In genomic region chr12:31367721-31368120, GRCm38 (mm10) we compare ENCODE assay signal across 30 mouse cellular contexts. TPM values are rescaled to one million over a fixed set of nuclear protein-coding genes. Genes with fewer than 3 reads are reported as not detected.
DNase-seq lines count a peak whose midpoint lies in the region; ATAC-seq lines count a peak whose summit lies in the region.
"Had no signal": no experiment of that assay in that cellular context is flagged by ENCODE, and none has a peak within 500 bp of the region (broad histone marks: within the 10 kb centered on the region; RNA-seq: fewer than 3 reads in every experiment).

No protein-coding gene starts in this region.

- no peak for DNase-seq in heart, embryonic 10.5 days (ENCODE audit: low spot score)
- DNase-seq in heart, adult 8-10 months (ENCODE audit: low spot score) = no peak
- DNase-seq in gastrocnemius, adult 18-20 months (ENCODE audit: low spot score) = peak; percentile 57
- DNase-seq in gastrocnemius, adult 8-10 months (ENCODE audit: low spot score in 2 of 2) = peak; percentile 28 to 35
- DNase-seq in gastrocnemius, postnatal 25 days = peak; percentile 45
- no peak for DNase-seq in urinary bladder, postnatal 10 days (ENCODE audit: low spot score)
- DNase-seq in lung, postnatal 4 days = no peak
- DNase-seq: adrenal gland, adult 2 months; adrenal gland, postnatal 14 days; B cell, adult 2 months; cerebellum, adult 11 months; cerebellum, adult 2 months; cerebellum, adult 9-11 months; cerebellum, postnatal 25 days; heart, postnatal 4 days; kidney, adult 2 months had no signal

- H3K36me3 ChIP-seq in heart, embryonic 10.5 days = no peaks in the 10 kb centered on the region
- H3K36me3 ChIP-seq: embryonic facial prominence, embryonic 12.5 days; embryonic facial prominence, embryonic 15.5 days; G1E; heart, embryonic 12.5 days; heart, embryonic 15.5 days had no signal

- no peak overlapping the region for H3K4me3 ChIP-seq in heart, embryonic 10.5 days
- H3K4me3 ChIP-seq: embryonic facial prominence, embryonic 12.5 days; embryonic facial prominence, embryonic 15.5 days; heart, embryonic 12.5 days; heart, embryonic 15.5 days had no signal

- H3K27ac ChIP-seq in heart, embryonic 10.5 days = peak overlapping the region; percentile 81; the same call in 1 of the 2 replicates
- H3K27ac ChIP-seq: embryonic facial prominence, embryonic 12.5 days; embryonic facial prominence, embryonic 15.5 days; hindbrain, embryonic 14.5 days had no signal

- peaks cover 30% of the 10 kb centered on the region for H3K4me1 ChIP-seq in heart, embryonic 10.5 days
- H3K4me1 ChIP-seq: embryonic facial prominence, embryonic 12.5 days; embryonic facial prominence, embryonic 15.5 days had no signal

- 84% methylated on average over 5 of the region's 5 CpGs for WGBS in heart, embryonic 10.5 days

- H3K27me3 ChIP-seq in heart, embryonic 10.5 days (ENCODE audit: insufficient read depth, poor library complexity, severe bottlenecking) = no peaks in the 10 kb centered on the region
- H3K27me3 ChIP-seq: CH12.LX; embryonic facial prominence, embryonic 12.5 days; embryonic facial prominence, embryonic 15.5 days; heart, embryonic 12.5 days; heart, embryonic 15.5 days; Patski had no signal

- ATAC-seq in activated CD4-positive, CD25-positive, alpha-beta regulatory T cell, adult 4 months = no peak
- ATAC-seq: forebrain, embryonic 14.5 days; intestine, postnatal 0 days; Patski had no signal

- no peaks in the 10 kb centered on the region for H3K9me3 ChIP-seq in heart, embryonic 10.5 days
- H3K9me3 ChIP-seq: embryonic facial prominence, embryonic 12.5 days; embryonic facial prominence, embryonic 15.5 days; G1E; heart, embryonic 12.5 days; heart, embryonic 15.5 days had no signal

RNA-seq across cellular contexts. Expression of gene Dld, which starts 16.5 kb away (rescaled TPM):
- polyA plus RNA-seq in heart, embryonic 10.5 days (2016; fragmentation: Nextera tagmentation; extraction: Ambion mirVana) = 166 and 209 TPM in 2 replicates
- 100 to 1,000 TPM; 368 to 419 (median 398) TPM for total RNA-seq in heart, adult 8-10 months (2022)
- 100 to 1,000 TPM; 177 to 200 TPM for total RNA-seq in gastrocnemius, adult 18-20 months (2021)
- total RNA-seq in gastrocnemius, adult 8-10 months (2022) = 100 to 1,000 TPM; 162 to 186 (median 180) TPM
- 100 to 1,000 TPM; 207 to 215 TPM for total RNA-seq in gastrocnemius, postnatal 25 days (2021)
- polyA plus RNA-seq in activated CD4-positive, CD25-positive, alpha-beta regulatory T cell, adult 4 months (2017; shearing (Covaris generic)) = 10 to 100 TPM; 86.2 to 88.3 TPM

RNA-seq across cellular contexts. Expression of gene Slc26a3, which starts 22.9 kb away (rescaled TPM):
- 0.13 TPM in 1 of 2 replicates, not detected in the other for polyA plus RNA-seq in heart, embryonic 10.5 days (2016; fragmentation: Nextera tagmentation; extraction: Ambion mirVana)
- total RNA-seq in heart, adult 8-10 months (2022) = 1 to 10 TPM; 1.1 to 2.4 (median 1.4) TPM
- total RNA-seq in gastrocnemius, adult 18-20 months (2021) = not detected
- total RNA-seq in gastrocnemius, adult 8-10 months (2022) = not detected
- not detected for total RNA-seq in gastrocnemius, postnatal 25 days (2021)
- polyA plus RNA-seq in activated CD4-positive, CD25-positive, alpha-beta regulatory T cell, adult 4 months (2017; shearing (Covaris generic)) = under 1 TPM in 1 of 2 experiments, not detected in 1; 0.20 TPM
- total RNA-seq: CH12.LX; common myeloid progenitor, adult 5-6 weeks; granulocyte monocyte progenitor cell, adult 5-6 weeks had no signal
- polyA plus RNA-seq: adrenal gland, adult 2 months; embryonic facial prominence, embryonic 12.5 days; forebrain, embryonic 11.5 days; G1E; hindbrain, embryonic 14.5 days; Patski had no signal

Comparison
In these comparisons a context has a peak if more than half of its experiments do, and no peak if none do; other contexts are left out.
1. DNase-seq: peak in gastrocnemius, adult 18-20 months (single experiment), gastrocnemius, adult 8-10 months (2 of 2) and gastrocnemius, postnatal 25 days (single experiment); none in heart, embryonic 10.5 days (single experiment), heart, adult 8-10 months (single experiment), urinary bladder, postnatal 10 days (single experiment) and lung, postnatal 4 days (0 of 2).